Mouse (Mus musculus) layer of hippocampus, adult 11-12 months (tissue): ENCODE data around the gene Dnm2.
"Not testable (repeated sequence)": the region's sequence is repeated elsewhere in the genome, so short reads cannot be mapped to it uniquely, and the experiment has no call there.

ENCODE experiments used
- DNase-seq: peaks from one replicate; pipeline ENCODE4 v3.0.0; 2022; ENCODE audit warnings: low spot score

Gene Dnm2

DNA sequence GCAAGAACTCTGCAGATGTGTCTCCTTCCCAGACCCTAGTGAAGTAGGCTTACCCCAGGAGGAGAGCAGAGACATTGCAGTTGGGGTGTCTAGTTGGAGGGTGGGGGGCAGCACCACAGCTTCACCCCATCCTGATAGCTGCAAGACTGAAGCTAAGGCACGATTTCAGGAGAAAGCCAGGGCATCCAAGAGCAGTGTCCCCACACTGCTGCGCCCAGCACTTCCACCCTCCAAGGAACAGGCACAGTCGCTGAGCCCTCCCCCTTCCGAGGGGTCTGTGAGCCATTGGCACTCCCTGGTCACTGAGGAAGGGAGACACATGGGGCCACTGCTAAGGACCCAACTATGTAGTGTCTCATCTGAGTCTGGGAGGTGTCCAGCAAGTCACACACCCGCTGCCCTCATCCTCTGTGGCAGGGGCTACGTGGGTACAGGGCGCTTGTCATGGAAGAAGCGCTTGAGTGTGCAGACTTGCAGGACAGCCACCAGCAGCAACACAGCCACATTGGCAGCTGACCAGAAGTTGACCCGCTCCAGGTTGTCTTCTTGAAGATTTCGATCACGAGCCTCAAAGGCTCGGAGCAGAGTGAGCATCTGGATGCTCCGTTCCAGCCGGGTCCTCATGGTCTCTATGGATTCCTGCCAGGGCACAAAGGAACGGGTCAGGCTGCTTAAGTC is 83.2 kb downstream of the Dnm2 start:
- no peak for DNase-seq

DNA sequence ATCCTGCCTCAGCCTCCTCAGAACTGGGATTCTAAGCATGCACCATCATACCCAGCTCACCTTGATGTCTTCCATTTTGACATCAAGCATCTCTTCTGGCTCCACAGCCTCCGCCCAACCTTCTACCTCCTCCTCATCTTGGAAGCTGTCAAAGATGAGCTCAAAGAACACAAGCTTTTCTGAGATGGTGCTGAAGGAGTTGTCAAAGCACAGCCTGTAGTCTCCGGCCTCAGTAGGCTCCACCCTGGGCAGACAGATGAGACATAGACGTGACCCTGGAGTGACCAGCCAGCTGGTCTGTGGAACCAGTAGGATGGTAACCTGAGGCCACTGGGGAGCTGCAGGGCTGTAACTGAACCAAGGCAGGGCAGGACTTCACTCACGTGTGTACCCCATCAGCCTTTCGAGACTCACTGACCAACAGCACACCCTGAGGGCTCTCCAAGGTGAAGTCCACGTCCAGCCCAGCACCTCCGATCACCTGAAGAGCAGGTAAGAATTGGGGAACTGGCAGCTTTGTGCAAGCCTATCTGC is 84.2 kb downstream of the Dnm2 start:
- DNase-seq, result no peak

DNA sequence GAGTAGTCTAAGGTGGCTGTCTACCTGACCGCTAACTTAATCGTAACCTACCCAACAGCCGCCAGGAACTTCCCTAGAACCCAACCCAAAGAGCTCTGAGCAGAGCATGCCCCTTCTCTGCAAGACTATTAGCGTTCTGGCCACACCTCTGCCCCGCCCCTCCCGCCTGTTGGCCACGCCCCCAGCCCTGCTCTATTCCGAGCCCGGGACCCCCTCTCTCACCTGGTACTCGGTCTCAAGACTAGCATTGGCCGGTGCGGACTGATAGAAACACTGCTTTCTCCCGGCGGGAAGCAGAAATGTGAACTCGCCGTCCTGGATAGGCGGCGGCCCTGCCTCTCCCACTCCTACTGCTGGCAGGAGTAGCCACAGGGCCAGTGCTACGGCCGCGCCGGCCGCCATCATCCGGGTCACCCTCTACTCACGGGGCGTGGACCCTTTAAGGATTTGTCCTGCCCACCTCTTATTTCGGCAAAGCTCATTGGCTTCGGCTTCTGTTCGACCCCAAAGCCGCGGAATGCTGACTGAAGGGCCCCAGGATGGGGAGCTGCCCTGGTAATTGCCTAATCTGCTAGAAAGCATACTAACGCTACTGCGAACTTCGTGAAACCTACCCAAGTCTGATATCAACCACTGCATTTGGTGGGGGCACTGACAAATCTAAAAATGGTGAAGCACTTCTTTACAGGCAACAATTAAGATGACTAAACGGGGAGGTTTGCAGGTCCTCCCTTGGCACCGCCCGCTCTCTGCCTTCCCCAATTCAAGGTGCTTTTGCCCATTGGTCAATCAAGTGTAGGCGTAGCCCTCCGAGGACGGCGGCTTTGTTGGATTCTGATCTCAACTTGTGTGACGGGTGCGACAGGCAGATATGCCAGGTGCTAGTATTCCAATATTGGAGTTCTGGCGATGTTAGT is 85.3 kb downstream of the Dnm2 start, which contains the start of gene Tmed1:
Tmed1 (minus strand) TSS at position 481 of the 917 bp plus-strand sequence.
- DNase-seq, result peak; percentile 94

DNA sequence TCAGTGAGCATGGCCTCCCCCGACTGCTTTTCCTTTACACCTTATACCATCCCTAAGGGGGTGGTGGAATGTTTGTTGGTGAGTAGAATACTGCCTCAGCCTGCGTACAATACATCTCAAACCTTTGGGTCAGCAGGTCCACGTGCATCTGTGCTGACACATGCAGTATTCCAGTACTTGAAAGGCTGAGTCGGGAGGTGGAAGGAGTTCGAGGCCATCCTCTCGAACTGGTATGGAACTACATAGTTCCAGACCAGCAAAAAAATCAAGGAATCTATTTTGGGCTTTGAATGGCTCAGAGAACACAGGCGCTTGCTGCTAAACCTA is 85.9 kb downstream of the Dnm2 start:
- no peak for DNase-seq

DNA sequence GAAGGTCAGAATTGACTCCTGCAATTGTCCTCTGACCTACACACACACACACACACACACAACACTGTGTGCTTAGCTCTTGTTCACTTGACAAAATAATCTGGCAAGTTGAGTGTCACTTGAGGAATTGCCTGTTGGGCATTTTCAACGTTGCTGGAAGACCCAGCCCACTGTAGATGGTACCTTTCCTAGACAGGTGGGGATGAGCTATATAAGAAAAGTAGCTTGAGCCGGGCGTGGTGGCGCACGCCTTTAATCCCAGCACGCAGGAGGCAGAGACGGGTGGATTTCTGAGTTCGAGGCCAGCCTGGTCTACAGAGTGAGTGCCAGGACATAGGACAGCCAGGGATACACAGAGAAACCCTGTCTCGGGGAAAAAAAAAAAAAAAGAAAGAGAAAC is 86.3 kb downstream of the Dnm2 start:
- DNase-seq, result no peak

DNA sequence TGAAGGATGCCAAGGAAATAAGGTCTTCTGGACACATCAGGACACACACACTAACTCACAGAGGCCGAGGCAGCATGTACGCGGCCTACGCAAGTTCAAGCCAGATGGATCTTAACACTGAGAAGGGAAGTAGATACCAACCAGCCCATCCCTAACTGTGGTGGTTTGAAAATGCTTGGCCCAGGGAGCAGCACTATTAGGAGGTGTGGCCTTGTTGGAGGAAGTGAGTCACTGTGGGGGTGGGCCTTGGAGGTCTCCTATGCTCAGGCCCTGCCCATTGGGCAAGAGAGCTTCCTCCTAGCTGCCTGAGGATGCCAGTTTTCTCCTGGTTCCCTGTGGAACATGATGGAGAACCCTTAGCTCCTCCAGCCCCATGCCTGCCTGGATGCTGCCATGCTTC is 88.8 kb downstream of the Dnm2 start:
- DNase-seq, result no peak

DNA sequence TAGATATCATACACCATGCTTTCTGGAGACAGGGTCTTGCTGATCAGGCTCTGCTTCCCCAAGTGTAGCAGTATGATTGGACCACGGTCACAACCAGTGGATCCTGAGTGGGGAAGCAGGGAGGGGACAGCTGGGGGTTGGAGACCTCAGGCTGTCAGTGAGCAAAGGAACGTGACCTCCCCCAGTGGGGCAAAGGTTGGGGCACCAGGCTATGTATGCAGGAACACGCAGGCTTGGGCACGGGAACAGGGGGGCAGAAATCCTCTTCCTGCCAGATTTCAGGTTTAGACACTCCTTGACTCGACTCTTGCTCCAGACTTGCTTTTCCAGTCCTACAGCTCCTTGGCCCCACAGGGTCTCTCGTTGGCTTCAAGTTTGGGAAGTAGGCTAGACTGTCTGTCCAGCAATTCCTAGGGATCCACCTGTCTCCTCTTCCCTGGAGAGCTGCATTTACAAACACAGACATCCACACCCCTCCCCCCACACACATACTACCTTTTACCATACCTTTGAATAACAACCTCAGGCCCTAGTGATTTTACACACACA is 93.3 kb downstream of the Dnm2 start:
- DNase-seq, result no peak

DNA sequence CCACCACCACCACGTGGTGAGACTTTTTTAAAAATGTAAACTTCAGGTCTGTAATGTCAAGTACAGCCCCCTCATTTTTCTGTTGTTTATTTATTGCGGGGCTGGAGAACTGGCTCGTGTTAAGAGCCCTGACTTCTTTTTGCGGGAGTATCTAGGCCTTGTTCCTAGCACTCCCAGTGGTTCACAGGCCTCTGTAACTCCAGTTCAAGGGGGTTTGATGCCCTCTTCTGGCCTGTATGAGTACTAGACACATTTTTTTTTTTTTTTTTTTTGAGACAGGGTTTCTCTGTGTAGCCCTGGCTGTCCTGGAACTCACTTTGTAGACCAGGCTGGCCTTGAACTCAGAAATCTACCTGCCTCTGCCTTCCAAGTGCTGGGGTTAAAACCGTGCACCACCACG is 94.0 kb downstream of the Dnm2 start:
- not testable (repeated sequence) for DNase-seq

DNA sequence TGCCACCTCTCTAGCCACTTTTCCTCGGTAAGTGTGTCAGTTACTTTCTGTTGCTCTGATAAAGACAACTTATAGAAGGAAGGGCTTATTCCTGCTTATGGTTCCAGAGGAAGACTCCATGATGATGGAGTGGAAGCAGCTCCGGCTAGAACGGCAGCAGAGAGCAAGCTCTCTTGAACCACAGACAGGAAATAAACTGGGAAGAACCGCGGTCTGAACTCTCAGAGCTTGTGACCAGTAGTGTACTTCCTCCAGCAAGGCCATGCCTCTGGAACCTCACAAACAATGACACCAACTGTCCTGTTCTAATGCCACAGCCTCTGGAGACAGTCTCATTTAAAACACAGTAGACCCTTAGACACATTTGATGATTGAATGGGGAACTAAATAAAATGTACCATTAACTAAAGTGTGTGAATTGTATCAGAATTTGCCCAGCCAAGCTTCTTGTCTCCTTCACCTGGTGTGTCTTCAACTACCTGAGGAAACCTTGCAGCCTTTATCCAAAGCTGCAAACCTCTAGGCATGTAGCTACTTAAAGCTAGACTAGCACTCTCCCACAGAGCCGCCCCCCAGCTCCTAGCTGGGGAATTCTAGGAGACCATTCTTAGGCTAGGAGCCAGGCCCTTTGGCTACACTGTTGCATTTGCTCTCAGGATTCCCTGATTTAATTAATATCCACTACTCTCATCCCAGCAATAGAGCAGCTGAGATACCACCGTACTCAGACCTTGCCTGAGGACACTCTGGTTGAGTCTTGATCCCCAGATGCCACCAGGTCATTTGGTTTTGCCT is 100.6 kb downstream of the Dnm2 start:
- DNase-seq, result no peak

DNA sequence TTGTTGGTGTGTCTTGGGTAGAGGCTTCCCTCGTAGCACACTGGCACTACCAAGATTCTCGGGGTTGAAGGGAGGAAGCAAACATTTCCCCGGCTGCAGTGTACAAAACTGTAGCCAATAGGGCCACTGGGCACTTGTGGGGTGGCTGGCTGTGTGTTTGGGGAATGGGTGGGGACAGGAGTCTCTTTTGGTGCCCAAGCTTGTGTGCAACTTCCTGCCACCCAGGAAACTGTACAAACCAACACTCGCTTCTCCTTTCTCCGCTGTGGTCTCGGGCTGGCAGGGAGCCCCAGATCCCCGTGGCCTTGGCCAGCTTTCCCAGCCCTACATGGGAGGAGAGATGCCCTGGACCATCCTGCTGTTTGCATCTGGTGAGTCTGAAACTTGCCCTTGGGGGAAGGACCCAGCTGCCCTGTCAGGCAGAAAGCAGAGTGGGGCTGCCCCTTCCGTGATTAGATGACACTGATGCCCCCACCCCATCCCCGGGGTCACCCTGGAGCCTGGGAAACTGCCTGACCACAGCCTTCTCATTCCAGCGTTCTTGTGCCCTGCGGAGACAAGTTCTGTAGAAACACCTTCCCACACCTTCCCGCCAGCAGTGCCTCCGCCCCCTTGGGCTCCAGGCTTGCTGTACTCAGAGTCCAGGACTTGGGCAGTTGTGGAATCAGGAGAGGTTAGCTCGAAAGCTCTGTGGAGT is 101.4 kb downstream of the Dnm2 start, which contains the start of gene AB124611:
AB124611 (plus strand) TSS at position 240 of the 697 bp plus-strand sequence.
- no peak for DNase-seq

DNA sequence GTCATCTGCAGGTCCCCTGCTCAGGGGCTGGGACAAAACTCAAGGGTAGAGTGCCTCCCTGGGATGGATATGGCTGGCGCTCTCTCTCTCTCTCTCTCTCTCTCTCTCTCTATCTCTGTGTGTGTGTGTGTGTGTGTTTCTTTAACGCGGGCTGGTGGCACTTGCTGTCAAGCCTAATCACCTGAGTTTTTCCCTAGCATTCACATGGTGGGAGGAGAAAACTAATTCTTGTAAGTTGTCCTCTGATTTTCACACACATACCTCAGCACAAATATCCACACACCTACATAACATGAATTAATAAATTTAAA is 101.9 kb downstream of the Dnm2 start:
- no peak for DNase-seq

DNA sequence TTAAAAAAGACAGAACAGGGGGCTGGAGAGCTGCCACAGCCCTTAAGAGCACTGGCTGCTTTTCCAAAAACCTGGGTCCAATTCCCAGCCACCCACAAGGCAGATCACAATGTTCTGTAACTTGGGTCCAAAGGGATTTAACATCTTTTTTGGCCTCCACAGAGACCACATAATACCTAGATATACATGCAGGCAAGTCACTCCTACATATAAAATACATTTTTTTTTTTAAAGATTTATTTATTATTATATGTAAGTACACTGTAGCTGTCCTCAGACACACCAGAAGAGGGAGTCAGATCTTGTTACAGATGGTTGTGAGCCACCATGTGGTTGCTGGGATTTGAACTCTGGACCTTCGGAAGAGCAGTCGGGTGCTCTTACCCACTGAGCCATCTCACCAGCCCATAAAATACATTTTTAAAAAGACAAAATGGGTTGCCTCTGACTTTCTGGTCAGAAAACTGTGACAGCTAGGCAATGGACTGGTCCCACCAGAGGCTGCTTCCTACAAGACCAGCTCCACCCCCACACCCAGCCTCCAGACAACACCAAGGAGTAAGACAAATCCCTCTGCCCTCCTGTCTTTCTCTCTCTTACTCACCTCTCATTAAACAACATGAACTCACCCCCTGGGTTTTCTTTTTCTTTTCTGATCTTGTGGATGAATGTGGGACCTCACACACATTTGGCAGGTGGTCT is 102.5 kb downstream of the Dnm2 start:
- DNase-seq, result no peak

DNA sequence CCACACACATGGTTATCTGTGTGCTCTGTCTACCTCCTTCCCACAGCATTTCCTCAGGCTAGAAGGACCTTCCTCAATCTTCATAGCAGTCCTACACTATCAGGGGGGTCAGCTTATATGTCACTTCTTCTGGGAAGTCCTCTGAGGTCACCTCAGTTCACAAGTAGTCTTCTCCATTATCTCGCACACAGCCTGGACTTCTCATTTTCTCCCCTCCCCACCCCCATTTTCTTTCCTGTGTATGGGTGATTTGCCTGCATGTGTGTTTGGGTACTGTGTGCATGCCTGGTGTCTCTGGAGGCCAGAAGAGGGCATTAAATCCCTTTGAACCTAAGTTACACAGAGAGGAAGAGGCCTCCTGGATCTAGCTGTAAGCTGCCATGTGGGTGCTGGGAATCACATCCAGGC is 103.2 kb downstream of the Dnm2 start:
- DNase-seq, result no peak

DNA sequence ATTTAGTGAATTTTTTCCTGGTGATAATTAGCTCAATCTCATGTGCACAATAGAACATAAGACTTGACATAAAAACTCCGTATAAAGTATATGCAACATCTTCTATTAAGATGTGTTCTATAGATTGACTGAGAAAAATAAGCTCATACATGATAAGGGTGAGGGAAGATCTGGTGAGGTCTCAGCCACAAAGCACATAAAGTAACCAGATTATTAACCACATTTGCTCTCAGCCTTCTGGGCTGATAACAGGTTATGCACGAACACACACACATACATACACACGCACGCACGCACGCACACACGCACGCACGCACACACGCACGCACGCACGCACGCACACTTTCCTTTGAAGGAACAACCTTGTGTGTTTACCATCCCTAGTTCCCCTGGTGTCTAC is 111.8 kb downstream of the Dnm2 start:
- DNase-seq, result no peak

DNA sequence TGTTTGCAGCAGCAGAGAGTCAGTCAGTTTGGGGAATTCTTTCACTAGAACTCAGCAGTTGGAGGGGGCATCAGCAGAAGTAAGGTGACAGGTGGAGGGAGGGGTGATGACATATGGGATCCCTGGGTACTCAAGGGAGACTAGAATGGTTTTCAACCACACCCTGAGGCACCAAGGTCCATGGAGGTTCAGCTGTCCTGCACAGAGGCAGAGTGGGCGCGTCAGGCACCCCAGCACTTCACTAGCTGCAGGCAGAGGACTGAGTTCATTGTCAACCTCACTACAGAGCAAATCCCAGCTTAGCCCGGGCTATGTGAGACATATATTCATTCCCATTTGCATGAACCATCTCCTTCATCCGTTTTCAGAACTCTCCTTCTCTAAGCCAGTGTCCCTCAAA is 112.3 kb downstream of the Dnm2 start:
- DNase-seq, result no peak

DNA sequence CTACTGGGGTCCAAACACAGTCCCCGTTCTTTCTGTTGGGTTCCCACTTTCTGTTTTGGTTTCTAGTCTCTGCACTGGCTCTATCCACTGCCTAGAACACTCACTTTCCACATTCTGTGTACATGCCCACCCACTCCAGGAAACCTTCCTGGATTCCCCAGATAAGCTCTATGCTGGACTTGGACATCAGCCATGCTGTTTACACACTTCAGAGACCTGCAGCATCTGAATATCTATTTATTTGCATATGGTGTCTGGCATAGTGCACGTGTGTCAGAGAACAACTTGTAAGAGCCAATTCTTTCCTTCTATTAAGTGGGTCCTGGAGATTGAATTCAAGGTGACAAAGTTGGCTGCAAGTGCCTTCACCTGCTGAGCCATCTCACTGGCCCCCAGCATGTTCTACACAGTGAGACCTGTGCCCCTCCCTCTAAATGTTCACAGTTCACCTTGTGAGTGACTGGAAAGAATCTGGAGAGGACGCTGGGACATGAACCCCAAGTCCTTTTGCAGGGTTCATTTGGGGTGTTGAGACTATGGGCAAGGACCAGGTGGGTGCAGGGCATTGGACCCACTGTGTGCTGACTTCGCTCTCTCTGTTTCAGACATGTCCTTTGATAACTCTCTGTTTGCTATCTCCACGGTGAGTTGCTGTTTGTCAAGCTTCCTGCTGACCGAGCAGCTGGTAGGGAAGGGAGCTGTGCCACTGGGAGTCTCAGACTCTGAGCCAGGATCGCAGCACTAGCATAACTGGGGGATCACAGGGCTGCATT is 115.5 kb downstream of the Dnm2 start:
- DNase-seq, result no peak

DNA sequence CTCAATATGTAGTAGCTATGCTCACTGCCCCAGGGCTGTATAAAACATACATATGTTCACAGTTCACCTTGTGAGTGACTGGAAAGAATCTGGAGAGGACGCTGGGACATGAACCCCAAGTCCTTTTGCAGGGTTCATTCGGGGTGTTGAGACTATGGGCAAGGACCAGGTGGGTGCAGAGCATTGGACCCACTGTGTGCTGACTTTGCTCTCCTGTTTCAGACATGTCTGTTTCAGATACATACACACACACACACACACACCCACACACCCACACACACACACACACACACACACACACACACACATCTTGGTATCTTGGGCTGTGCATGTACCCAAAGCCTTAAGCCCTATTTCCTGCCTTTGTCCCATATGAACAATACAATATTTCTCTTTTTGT is 117.3 kb downstream of the Dnm2 start:
- DNase-seq, result not testable (repeated sequence)

DNA sequence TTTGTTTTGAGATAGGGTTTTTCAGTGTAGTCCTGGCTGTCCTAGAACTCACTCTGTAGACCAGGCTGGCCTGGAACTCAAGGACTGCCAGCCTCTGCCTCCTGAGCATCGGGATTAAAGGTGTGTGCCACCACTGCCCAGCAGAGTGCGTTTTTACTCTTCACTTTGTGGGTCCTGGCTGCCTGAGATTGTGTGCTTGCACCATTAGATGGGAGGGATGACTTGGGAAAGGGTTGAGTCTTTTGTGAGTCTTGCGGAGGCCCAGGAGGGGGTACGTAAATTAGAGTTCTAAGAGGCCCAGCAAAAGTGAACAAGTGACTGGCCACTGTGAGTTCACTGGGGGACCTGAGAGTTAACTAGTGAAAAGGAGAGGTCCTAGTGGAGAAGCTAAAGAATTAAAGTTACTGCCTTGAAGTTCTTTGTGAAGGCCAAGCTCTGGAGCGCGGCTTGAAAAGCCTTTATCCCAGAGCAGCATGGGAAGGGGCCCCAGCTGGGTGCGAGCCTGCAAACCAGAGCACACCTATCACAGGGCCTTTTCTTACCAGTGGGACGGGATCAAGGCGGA is 120.7 kb downstream of the Dnm2 start:
- DNase-seq, result no peak

DNA sequence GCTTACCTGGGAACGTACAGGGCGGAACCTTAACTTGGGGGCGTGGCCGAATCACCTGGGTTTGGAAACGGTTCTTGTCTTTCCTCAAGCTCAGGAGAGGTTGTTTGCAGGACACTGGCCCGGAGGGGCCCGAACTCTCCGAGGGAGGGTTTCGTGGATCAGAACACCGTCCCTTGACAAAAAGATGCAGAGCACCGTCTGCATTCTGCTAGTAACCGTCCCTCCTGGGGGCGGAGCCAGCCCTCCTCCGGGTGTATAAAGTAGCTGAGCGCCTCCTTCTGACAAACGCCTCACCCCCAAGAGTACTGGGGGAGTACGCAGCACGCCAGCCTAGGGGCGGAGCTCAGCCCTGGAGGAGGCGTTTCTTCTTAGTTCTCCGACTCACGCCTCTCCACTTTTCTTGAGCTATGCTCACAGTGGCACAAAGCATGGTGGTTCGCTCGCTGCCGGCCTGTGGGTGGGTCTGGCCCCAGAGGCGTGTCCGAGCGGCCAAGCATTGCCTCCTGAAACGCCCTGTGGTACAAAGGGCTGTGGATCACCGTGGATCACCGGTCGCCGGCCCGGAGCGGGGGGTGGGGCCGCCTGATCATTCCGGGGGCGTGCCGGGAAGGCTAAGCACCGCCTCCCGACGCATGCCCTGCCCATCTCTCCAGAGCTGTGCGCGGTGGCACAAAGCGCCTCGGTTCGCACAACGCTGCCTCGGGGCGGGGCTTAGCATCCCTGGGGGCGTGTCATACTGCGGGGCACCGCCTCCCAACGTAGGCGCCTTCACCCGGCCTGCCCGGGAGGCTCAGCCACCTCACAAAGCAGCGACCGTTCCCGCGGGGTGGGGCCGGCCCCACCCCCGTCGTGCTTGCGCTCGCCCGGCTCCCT is 121.4 kb downstream of the Dnm2 start:
- DNase-seq, result peak; percentile 99
